Mouse (Mus musculus) G1E-ER4 (cell line): ENCODE data around the gene Vgll4. TPM values are rescaled to one million over a fixed set of nuclear protein-coding genes. Genes with fewer than 3 reads are reported as not detected.

Experiments
- GATA1 ChIP-seq: IDR thresholded peaks from one replicate; pipeline ENCODE4 v1.8.0; 2012; ENCODE audit warnings: low read length, inconsistent platforms
- polyA plus RNA-seq: library from polyadenylated mRNA; stranded (reverse); fragments of >175 nt; gene quantifications from 2 replicates; pipeline ENCODE4 v1.2.3, GENCODE M21; 2012

Gene Vgll4
- polyA plus RNA-seq, 1 experiment: 28.2 TPM

- no peak for TF ChIP-seq GATA1
Observed at GRCm38 (mm10) chr6:114882212-114882611, 87.6 kb downstream of the Vgll4 start.

- TF ChIP-seq GATA1: no peak
Observed at GRCm38 (mm10) chr6:114880798-114881197, 89.0 kb downstream of the Vgll4 start.

- TF ChIP-seq GATA1: no peak
Observed at GRCm38 (mm10) chr6:114878841-114879520, 90.8 kb downstream of the Vgll4 start.

- no peak for TF ChIP-seq GATA1
Observed at GRCm38 (mm10) chr6:114876546-114876945, 93.2 kb downstream of the Vgll4 start.

GRCm38 (mm10) chr6:114876033-114876432, 93.8 kb downstream of the Vgll4 start:
- TF ChIP-seq GATA1: no peak

GRCm38 (mm10) chr6:114875018-114875558, 94.7 kb downstream of the Vgll4 start:
- TF ChIP-seq GATA1: no peak

- no peak for TF ChIP-seq GATA1
Observed at GRCm38 (mm10) chr6:114874138-114874928, 95.5 kb downstream of the Vgll4 start.

- TF ChIP-seq GATA1: no peak
Observed at GRCm38 (mm10) chr6:114873808-114874137, 96.0 kb downstream of the Vgll4 start.

- TF ChIP-seq GATA1: no peak
Observed at GRCm38 (mm10) chr6:114871010-114871660, 98.7 kb downstream of the Vgll4 start.

- no peak for TF ChIP-seq GATA1
Observed at GRCm38 (mm10) chr6:114869501-114870076, 100.2 kb downstream of the Vgll4 start.

- no peak for TF ChIP-seq GATA1
Observed at GRCm38 (mm10) chr6:114868656-114869055, 101.1 kb downstream of the Vgll4 start.

- no peak for TF ChIP-seq GATA1
Observed at GRCm38 (mm10) chr6:114866619-114867018, 103.2 kb downstream of the Vgll4 start.

GRCm38 (mm10) chr6:114866078-114866477, 103.7 kb downstream of the Vgll4 start:
- no peak for TF ChIP-seq GATA1

- no peak for TF ChIP-seq GATA1
Observed at GRCm38 (mm10) chr6:114864421-114864820, 105.4 kb downstream of the Vgll4 start.

GRCm38 (mm10) chr6:114863501-114863900, 106.3 kb downstream of the Vgll4 start:
- no peak for TF ChIP-seq GATA1

GRCm38 (mm10) chr6:114862046-114862445, 107.7 kb downstream of the Vgll4 start:
- no peak for TF ChIP-seq GATA1
